Mouse (Mus musculus) urinary bladder, postnatal 4 days (tissue): ENCODE measurements around the gene Golga1.

Source experiments
- DNase-seq, 2 experiments: peaks; one replicate each; pipeline ENCODE4 v3.0.0; 2021 to 2022; ENCODE audit warnings: low spot score in 2 of 2

The Golga1 gene

DNA sequence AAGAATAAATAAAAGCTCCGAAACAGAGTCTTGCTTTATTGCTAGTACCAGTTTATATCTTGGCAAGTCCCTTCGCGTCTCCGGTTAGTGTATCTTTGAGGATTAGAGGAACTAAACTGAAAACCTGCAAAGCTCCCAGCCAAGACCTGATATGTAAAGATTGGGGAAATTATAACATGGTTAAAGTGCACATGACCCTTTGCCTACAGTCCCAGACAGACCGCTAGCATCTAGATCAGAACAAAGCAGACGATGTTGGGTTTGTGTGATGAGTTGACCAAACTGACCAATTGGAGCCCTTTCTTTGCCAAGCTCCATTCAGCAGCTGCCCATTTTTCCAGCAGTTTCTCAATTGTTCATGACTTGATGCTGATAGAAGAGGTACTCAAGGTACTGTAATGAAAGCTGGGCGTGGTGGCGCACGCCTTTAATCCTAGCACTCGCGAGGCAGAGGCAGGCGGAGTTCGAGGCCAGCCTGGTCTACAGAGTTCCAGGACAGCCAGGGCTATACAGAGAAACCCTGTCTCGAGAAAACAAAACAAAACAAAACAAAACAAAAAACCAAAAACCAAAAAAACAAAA, 59.1 kb downstream of the Golga1 start:
- DNase-seq: no peak

- no peak for DNase-seq
Observed at GRCm38 (mm10) chr2:39005574-39006079, 59.7 kb downstream of the Golga1 start, which contains the start of gene Rpl35. Gene Rpl35, minus strand, starts transcription at chr2:39005624.

DNA sequence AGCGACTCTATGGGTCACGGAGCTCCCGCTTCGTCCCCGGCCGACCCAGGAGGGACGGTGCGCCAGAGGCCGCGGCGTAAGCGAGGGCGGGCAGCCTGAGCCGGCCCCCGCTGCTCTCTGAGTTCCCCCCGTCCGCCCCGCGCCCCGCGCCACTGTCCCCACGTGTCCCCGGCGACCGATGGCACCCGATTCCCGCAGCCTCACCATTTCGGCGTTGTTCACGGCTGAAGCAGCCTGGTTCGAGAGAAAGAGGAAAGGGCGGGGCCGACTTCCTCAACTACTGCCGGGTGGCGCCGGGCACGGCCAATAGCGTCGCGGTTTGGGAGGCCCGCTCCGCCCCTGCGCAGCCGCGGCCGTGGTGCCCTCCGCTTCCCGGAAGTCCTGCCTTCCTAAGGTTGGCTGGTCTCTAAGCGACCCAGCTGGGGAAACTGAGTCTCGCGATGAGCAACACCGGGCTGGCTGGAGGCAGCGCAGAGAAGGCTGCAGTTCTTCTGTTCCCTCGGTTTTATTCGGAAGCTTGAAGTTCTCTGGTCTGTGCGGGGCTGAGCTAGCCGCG, 60.4 kb downstream of the Golga1 start, which contains the start of gene Arpc5l:
Gene Arpc5l (plus strand): TSS at position 469 of the 556 bp plus-strand sequence.
- DNase-seq: peak; percentile 87 to 94

DNA sequence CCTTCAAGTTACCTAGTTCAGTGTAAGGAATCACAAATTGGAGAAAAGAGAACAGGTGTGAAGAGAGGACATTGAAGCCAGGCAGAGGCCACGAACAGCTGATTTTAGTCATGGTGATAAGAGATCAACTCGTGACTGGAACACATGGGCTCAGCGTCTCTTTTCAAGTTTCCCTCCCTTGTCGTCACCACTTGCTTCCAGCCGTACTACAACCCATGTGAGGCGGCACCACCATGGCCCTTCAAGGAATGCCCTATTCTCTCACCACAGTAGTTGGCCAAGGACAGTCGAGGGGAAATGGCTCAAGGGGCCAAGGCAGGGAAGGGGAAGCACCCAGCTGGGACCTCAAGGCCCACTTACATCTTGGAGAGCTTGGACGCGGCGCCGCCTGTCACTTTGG, 61.0 kb downstream of the Golga1 start:
- DNase-seq: no peak

DNA sequence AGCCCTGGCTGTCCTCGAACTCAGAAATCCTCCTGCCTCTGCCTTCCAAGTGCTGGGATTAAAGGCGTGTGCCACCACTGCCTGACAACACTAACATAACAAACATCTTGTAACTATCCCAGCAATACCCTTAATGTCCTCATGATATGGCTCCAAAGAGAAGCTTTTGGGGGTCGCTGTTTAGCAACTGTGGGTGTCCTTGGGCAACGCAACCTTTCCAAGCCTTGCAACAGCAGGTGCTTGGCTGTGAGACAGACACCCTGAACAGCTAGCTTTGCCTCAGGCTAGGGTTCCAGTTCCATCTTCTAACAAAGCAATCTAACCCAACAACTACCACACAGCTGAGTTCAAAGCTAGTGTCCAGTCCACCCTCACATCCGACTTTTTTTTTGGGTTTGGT, 61.8 kb downstream of the Golga1 start:
- DNase-seq: no peak

- DNase-seq: no peak
Observed at GRCm38 (mm10) chr2:39003106-39003505, 62.2 kb downstream of the Golga1 start.

DNA sequence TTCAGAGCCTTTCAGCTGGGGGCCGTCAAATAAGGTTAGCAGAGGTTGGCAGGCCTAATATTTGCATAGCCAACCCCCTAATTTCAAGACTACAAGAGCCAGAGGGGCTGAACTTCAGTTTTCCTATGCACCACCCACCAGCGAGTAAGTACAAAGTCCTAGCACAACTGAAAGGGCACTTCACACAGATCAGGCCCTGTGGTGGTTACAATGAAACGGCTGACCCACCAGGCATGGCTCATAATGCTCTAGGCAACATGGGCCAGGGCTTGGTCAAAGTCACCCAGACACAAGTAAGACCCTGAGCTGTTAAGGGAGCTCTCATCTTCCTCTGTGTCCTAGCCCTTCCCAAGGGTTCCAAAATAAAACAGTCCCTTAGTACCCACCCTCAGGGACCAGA, 63.5 kb downstream of the Golga1 start:
- no peak for DNase-seq

GRCm38 (mm10) chr2:39000587-39000919, 64.8 kb downstream of the Golga1 start:
- no peak for DNase-seq

- no peak for DNase-seq
Observed at GRCm38 (mm10) chr2:38999910-39000586, 65.3 kb downstream of the Golga1 start.

DNA sequence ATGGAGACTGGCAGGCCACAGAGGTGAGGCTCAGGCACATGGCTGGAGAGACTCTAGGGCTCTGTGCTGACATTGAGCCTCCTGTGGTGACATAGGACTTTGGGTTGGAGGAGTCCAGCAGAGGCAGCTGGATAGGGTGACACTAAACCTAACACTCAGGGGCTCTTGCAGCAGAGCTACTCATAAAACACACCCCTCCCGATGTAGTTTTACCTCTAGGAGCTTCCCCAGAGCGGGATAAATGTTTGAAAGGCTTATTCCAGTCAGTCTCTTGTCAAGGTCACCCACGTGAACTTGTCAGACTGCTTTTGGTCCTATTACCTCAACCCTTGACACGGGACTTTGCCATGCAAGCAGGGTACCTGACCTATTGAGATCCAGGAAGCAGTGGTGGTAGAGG, 66.0 kb downstream of the Golga1 start:
- no peak for DNase-seq

DNA sequence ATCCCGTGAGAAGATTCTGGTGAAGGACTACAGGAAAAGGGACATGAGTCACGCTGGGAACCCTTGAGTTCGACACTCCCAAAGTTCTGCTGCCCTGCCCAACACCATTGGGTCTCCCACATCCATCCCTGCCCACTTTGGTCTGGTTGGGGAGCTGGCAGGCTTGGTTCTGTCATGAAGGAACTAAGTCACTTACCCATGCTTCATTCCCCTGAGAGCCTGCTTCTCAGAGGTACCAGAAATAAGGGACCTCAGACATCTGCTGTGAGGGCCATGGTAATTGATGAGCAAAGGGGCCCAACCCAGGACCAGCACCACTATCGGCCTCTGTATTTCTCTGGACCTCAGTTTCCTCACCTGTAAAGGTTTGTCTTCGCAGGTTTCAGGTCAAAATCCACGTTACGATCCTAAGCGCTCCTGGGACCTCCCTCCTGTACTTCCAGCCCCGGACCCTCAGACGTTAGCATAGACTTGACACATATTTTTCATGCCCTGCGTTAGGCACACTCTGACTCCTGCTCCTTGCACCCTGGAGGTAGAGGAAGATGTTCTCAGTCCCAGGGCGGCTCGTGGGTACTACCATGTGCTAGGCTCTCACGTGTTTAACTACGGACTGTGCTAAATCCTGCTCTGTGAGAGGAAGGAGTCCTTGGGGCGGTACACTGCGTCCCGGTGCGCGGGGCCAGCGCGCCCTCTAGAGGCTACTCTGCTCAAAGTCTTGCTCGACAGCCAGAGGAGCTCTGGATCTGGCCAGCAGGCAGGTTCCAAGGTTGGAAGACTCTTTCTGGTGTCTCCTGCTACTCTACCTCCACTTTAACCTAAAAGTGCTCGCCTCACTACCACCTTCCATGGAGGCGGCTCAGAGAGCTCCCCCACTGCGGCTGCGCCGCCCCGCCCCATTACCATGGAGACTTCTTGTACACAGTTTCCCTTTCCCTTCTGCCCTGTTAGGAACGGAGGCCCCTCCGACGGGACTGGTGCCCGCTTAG, 67.7 kb downstream of the Golga1 start, which contains the start of gene Wdr38:
Gene Wdr38 (plus strand): TSS at position 91 of the 989 bp plus-strand sequence.
- DNase-seq: peak; percentile 83 to 86

DNA sequence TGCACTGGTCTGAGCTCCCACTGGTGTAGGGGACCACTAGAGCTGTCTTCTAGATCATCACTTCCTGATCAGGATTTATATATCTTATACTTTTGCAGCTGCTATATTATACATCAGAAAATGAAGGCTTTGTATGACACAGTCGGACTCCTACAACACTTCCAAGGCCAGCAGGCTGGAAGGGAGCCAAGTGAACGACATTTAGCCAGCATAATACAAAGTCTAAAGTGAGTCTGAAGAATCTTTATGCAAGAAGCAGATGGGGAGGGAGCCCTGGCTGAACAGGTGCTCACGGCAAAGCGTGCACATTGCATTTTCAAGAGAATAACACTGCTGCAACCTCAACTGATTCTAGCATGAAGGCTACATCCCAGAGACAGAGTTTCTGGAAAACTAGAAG, 72.9 kb downstream of the Golga1 start:
- no peak for DNase-seq

GRCm38 (mm10) chr2:38992004-38992403, 73.3 kb downstream of the Golga1 start:
- DNase-seq: no peak

DNA sequence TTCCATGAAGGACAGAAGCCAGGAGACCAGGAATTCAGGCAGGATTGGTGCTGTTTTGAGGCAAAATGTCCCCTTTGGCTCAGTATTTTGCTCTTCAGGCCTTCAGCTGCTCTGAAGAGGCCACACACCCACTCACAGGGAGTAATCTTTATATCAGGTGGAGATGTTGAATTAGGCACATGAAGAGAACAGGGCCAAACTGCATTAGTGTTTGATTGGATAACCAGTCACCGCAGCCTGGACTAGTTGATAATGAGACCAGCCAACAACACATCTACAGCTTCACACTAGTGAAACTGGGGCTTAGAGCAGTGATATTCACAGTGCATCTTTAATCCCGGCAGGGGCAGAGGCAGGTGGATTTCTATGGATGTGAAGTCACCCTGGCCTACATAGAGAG, 76.4 kb downstream of the Golga1 start:
- no peak for DNase-seq

DNA sequence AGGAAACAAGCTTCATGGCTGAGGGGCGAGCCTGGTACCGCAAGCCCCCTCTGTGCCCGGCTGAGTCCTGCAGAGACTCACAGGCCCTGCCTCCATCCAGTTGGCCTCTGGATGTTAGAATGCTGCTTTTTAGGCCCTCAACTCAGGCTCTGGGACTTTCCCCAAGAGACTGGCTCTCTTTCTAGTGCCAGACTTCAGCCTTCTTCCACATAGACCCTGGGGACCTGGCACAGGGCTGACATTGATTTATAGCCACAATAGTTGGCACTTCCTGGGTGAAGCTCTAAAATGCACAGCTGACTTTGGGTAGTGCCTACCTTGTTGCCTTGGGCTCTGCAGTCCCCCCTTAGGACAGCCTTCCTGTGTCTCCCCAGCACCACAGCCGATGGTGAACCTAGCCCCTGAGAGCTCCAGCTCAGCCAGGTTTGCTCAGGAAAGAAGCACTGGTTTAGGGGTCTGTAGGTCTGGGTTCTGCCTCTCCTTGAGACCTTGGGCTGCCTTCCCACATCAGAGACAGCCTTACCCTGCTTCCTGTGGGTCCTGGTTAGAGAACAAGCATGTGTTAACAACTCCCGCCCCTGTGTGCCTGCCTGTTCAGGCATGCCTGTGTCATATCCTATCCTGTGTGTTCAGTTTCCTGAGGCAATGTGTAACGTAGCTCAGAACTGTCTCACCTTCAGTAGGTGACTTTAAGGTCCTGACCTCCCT, 77.4 kb downstream of the Golga1 start:
- DNase-seq: no peak

- no peak for DNase-seq
Observed at GRCm38 (mm10) chr2:38987371-38987770, 78.0 kb downstream of the Golga1 start.

GRCm38 (mm10) chr2:38986580-38986979, 78.8 kb downstream of the Golga1 start:
- DNase-seq: no peak

DNA sequence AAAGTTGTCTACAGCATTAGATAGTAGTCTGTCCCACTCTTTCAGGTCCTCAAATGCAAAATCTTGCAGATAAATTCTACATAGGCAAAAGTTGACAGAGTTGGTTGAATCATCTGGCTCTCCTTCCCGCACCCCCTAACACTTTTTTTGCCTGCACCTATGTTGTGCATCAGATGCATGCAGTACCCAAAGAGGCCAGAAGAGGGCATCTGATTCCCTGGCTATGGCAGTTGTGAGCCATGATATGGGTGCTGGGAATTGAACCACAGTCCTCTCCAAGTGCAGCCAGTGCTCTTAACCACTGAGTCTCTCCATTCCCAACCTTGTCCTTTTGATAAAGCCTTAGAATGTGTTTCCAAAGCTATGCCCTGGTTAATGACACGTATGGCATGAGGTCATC, 81.9 kb downstream of the Golga1 start:
- DNase-seq: no peak

- DNase-seq: no peak
Observed at GRCm38 (mm10) chr2:38977837-38978236, 87.5 kb downstream of the Golga1 start.

DNA sequence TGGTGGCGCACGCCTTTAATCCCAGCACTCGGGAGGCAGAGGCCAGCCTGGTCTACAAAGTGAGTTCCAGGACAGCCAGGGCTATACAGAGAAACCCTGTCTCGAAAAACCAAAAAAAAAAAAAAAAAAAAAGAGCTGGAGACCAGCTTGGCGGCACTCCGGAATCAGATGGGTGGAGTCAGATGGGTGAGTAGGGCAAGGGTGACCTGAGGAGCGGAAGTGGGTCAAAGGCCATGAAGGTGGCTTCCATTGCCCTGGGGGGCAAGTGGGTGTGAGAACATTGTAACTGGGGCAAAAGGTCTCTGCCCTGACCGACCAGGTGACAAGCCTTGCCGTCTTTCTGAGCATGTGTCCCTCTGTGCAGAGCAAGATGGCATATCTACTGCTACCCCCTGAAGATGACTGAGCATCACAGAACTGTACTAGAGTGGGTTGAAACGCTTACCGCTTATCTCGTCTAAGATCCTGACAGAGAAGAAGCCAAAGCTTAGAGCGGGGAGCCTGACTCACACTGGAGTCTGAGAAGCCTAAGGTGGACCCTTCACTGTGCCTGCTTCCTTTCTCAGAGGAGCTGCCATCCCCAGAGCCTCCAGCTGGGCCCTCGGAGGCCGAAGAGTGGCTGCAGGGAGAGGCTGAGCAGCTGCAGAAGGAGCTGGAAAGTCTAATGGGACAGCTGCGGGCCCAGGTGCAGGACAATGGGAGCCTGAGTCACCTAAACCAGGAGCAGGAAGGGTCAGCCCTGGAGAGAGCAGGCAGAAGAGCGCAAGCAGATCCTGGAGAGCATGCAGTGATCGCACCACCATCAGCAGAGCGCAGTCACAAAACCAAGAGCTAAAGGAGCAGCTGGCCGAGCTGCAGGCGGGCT, 89.2 kb downstream of the Golga1 start:
- DNase-seq: no peak
